Mouse (Mus musculus) midbrain, embryonic 11.5 days (tissue): ENCODE results near the gene Fbxw9. TPM values are rescaled to one million over a fixed set of nuclear protein-coding genes. Genes with fewer than 3 reads are reported as not detected.
A peak's percentile ranks its signal among the peaks of the same experiment; 100 is the strongest.
"Not testable (repeated sequence)": the region's sequence is repeated elsewhere in the genome, so short reads cannot be mapped to it uniquely, and the experiment has no call there.

ENCODE experiments used
- ATAC-seq: fragments of 200-750 bp; cut with Nextera tagmentation; 2 replicates; pipeline ENCODE4 v1.8.0; 2017; ENCODE audit warnings: moderate TSS enrichment, moderate library complexity; ENCODE audit not compliant: low FRiP score
- DNase-seq: peaks from one replicate; pipeline ENCODE4 v3.0.0; 2015; ENCODE audit warnings: low spot score; ENCODE audit errors: missing footprints
- H3K27ac ChIP-seq: fragments of 300-500 bp; sonication (generic); 2 replicates; pipeline ENCODE4 v1.5.1; 2014; ENCODE audit warnings: low read depth, low read length
- H3K27me3 ChIP-seq: fragments of 300-500 bp; sonication (generic); 2 replicates; pipeline ENCODE4 v1.6.1; 2014; ENCODE audit warnings: mild to moderate bottlenecking, low read length, moderate library complexity, mixed read lengths; ENCODE audit not compliant: control insufficient read depth, insufficient read depth
- H3K36me3 ChIP-seq: fragments of 300-500 bp; sonication (generic); 2 replicates; pipeline ENCODE4 v1.6.1; 2014; ENCODE audit warnings: mild to moderate bottlenecking, low read length, moderate library complexity, mixed read lengths; ENCODE audit not compliant: control insufficient read depth, insufficient read depth
- H3K4me1 ChIP-seq: fragments of 300-500 bp; sonication (generic); 2 replicates; pipeline ENCODE4 v1.6.1; 2014; ENCODE audit warnings: low read length; ENCODE audit not compliant: control insufficient read depth, insufficient read depth
- H3K4me2 ChIP-seq: fragments of 300-500 bp; sonication (generic); 2 replicates; pipeline ENCODE4 v1.6.1; 2014; ENCODE audit warnings: mild to moderate bottlenecking, moderate library complexity
- H3K4me3 ChIP-seq: fragments of 300-500 bp; sonication (generic); 2 replicates; pipeline ENCODE4 v1.5.1; 2014; ENCODE audit warnings: low read depth, low read length
- H3K9ac ChIP-seq: fragments of 300-500 bp; sonication (generic); 2 replicates; pipeline ENCODE4 v1.6.1; 2014; ENCODE audit warnings: low read length
- H3K9me3 ChIP-seq: fragments of 300-500 bp; sonication (generic); 2 replicates; pipeline ENCODE4 v1.6.1; 2016; ENCODE audit warnings: low read length; ENCODE audit not compliant: control insufficient read depth
- WGBS: fragments of 180-500 bp; shearing (Covaris S2); extraction: QIAGEN DNeasy Blood & Tissue Kit; methylation state at CpG from one replicate; pipeline ENCODE4 v1.1.7; 2014; 5-methylcytosine and 5-hydroxymethylcytosine counted together
- polyA plus RNA-seq: library from polyadenylated mRNA; unstranded; fragments of >200 nt; fragmentation: Nextera tagmentation; extraction: Ambion mirVana; gene quantifications from 2 replicates; pipeline ENCODE4 v1.2.1, GENCODE M21; 2014

The Fbxw9 gene
- polyA plus RNA-seq, 1 experiment from 2014 or later = 22.4 TPM

- Histone ChIP-seq H3K4me1 (peaks cover 11% of the 10 kb centered on the region), H3K4me2 (no peak overlapping the region), H3K9ac (no peak overlapping the region), H3K4me3 (no peak overlapping the region), H3K27ac (no peak overlapping the region), H3K36me3 (peaks cover 16% of the 10 kb centered on the region), H3K9me3 (no peaks in the 10 kb centered on the region), H3K27me3 (no peaks in the 10 kb centered on the region)
- peak; percentile 33 for DNase-seq
- WGBS = 94% methylated on average over 10 of the region's 10 CpGs
- no peak for ATAC-seq
Observed at GRCm38 (mm10) chr8:85074617-85075016, 14.8 kb downstream of the Fbxw9 start.

- H3K4me2 ChIP-seq = no peak overlapping the region
- DNase-seq = peak; percentile 88
- H3K4me3 ChIP-seq = no peak overlapping the region
- no peak overlapping the region for H3K27ac ChIP-seq
- H3K36me3 ChIP-seq = peaks cover 16% of the 10 kb centered on the region
- peaks cover 16% of the 10 kb centered on the region for H3K4me1 ChIP-seq
- H3K27me3 ChIP-seq = no peaks in the 10 kb centered on the region
- no peak overlapping the region for H3K9ac ChIP-seq
- no peaks in the 10 kb centered on the region for H3K9me3 ChIP-seq
- ATAC-seq = no peak
- WGBS = 81% methylated on average over 9 of the region's 9 CpGs
Observed at GRCm38 (mm10) chr8:85076001-85076400, 16.1 kb downstream of the Fbxw9 start.

DNA sequence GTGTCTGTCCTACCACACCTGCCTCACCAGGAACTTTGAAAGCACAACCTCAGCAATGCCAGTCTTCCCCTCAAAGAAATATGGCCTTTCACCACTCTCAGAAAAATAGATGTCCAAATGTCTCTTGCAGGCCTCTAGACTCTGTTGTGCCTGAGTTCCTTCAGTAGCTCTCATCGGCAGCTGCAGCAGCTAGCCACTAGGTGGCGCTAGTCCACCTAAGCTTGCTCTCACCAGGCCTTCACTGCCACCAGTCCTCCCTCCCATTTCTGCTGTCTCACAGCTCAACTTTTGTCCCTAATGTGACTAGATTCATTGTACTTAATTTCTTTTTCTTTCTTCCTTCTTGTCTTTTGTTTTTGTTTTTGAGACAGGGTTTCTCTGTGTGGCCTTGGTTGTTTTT lies 17.1 kb downstream of the Fbxw9 start:
- Histone ChIP-seq H3K27me3 (no peaks in the 10 kb centered on the region), H3K4me2 (no peak overlapping the region), H3K9ac (no peak overlapping the region), H3K4me3 (no peak overlapping the region), H3K9me3 (no peaks in the 10 kb centered on the region), H3K27ac (no peak overlapping the region), H3K36me3 (peaks cover 16% of the 10 kb centered on the region), H3K4me1 (peaks cover 16% of the 10 kb centered on the region)
- DNase-seq (peak; percentile 97), ATAC-seq (no peak)
- WGBS = 0% methylated on average over 2 of the region's 2 CpGs

GRCm38 (mm10) chr8:85080214-85080531 lies 20.3 kb downstream of the Fbxw9 start:
- H3K27ac ChIP-seq = no peak overlapping the region
- ATAC-seq (no peak), DNase-seq (no peak)
- under 1% methylated on average over 25 of the region's 25 CpGs for WGBS
- H3K36me3 ChIP-seq = peaks cover 8% of the 10 kb centered on the region
- peak overlapping the region; percentile 87 for H3K4me3 ChIP-seq
- H3K9ac ChIP-seq = peak overlapping the region; percentile 92
- H3K27me3 ChIP-seq = no peaks in the 10 kb centered on the region
- H3K9me3 ChIP-seq = no peaks in the 10 kb centered on the region
- peaks cover 10% of the 10 kb centered on the region for H3K4me1 ChIP-seq
- peak overlapping the region; percentile 93 for H3K4me2 ChIP-seq

DNA sequence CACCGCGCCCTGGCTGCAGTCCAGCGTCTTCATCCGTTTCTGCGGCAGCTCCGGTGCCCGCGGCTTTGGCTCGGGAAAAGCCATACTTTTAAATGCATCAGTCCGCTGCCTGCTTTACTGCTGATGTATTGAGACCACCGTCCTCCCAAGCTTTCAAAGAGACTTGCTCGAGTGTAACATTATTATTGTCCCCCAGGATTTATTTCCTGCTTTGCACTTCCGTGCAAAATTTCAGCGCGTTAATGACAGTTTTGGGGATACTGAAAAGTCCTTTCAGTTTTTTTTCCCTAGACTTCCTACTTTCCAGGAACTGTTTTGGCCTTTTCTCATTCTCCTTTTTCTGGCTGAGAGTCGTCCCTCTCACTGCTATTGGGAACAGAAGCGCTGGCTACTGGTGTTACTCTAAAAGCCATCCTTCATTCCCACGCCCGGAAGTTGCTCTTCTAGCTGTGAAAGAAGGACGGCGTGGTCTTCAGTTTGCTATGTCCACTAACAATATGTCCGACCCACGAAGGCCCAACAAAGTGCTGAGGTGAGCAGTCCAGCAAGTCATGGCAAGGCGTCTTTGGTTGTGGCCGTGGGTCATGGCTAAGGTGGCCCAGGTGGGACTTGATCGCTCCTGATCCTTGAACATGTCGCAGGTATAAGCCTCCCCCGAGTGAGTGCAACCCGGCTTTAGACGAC lies 20.8 kb downstream of the Fbxw9 start, which contains the start of gene Wdr83os:
Gene Wdr83os (plus strand): TSS at position 209 of the 684 bp plus-strand sequence.
- peaks cover 10% of the 10 kb centered on the region for H3K4me1 ChIP-seq
- peak within 1 kb of the TSS; percentile 92 for H3K9ac ChIP-seq
- H3K9me3 ChIP-seq = no peaks in the 10 kb centered on the region
- H3K4me2 ChIP-seq = peak within 1 kb of the TSS; percentile 93
- under 1% methylated on average over 30 of the region's 30 CpGs for WGBS
- peak within 1 kb of the TSS; percentile 87 for H3K4me3 ChIP-seq
- H3K27ac ChIP-seq = no peak within 1 kb of the TSS
- H3K36me3 ChIP-seq = peaks cover 5% of the 10 kb centered on the region; the same call in 1 of the 2 replicates
- peak; percentile 98 for DNase-seq
- no peaks in the 10 kb centered on the region for H3K27me3 ChIP-seq
- ATAC-seq = peak; percentile 20

DNA sequence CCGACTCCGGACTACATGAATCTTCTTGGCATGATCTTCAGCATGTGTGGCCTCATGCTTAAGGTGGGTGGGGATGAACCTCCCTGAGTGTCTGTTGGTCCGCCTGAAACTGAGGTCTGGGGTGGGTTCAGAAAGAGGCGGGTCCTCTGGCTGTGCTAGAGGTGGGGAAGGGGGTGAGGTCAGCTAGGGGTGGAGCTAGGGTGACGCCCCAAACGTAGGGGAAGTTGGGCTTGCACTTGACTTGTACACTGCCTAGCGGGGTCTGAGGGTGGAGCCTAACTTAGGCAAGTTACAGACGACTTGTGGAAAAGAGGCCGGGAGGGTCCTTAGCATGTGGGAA lies 21.3 kb downstream of the Fbxw9 start, which contains the start of gene Wdr83:
Gene Wdr83 (minus strand): TSS at position 91 of the 340 bp plus-strand sequence.
- no peak within 1 kb of the TSS for H3K27ac ChIP-seq

GRCm38 (mm10) chr8:85082169-85082568 lies 22.3 kb downstream of the Fbxw9 start:
- not testable (repeated sequence) for ATAC-seq

More for the DNA sequence above, 21.3 kb downstream of the Fbxw9 start, which contains the start of gene Wdr83:
- Histone ChIP-seq H3K4me2 (peak within 1 kb of the TSS; percentile 93), H3K4me1 (peaks cover 10% of the 10 kb centered on the region), H3K9me3 (no peaks in the 10 kb centered on the region), H3K9ac (peak within 1 kb of the TSS; percentile 92), H3K36me3 (peaks cover 1% of the 10 kb centered on the region; the same call in 1 of the 2 replicates), H3K27me3 (no peaks in the 10 kb centered on the region), H3K4me3 (peak within 1 kb of the TSS; percentile 87)
- 2% methylated on average over 9 of the region's 9 CpGs for WGBS
- ATAC-seq = peak; percentile 56
- DNase-seq = no peak

GRCm38 (mm10) chr8:85083108-85083813 lies 23.4 kb downstream of the Fbxw9 start, which contains the start of gene Man2b1:
Gene Man2b1, plus strand, starts transcription at chr8:85083270.
- Histone ChIP-seq H3K9ac (peak within 1 kb of the TSS; percentile 68), H3K27ac (no peak within 1 kb of the TSS), H3K4me1 (peaks cover 10% of the 10 kb centered on the region), H3K27me3 (no peaks in the 10 kb centered on the region), H3K36me3 (no peaks in the 10 kb centered on the region), H3K4me3 (peak within 1 kb of the TSS; percentile 46), H3K9me3 (no peaks in the 10 kb centered on the region), H3K4me2 (peak within 1 kb of the TSS; percentile 76)
- WGBS = 2% methylated on average over 30 of the region's 30 CpGs
- peak; percentile 73 for ATAC-seq
- DNase-seq = peak; percentile 93

More at GRCm38 (mm10) chr8:85082169-85082568, 22.3 kb downstream of the Fbxw9 start:
- not testable (repeated sequence) for DNase-seq, H3K9ac ChIP-seq, H3K9me3 ChIP-seq, H3K4me3 ChIP-seq, H3K36me3 ChIP-seq, H3K27me3 ChIP-seq, H3K4me2 ChIP-seq, H3K27ac ChIP-seq
- WGBS = 94% methylated on average over 4 of the region's 4 CpGs
- peaks cover 10% of the 10 kb centered on the region for H3K4me1 ChIP-seq

DNA sequence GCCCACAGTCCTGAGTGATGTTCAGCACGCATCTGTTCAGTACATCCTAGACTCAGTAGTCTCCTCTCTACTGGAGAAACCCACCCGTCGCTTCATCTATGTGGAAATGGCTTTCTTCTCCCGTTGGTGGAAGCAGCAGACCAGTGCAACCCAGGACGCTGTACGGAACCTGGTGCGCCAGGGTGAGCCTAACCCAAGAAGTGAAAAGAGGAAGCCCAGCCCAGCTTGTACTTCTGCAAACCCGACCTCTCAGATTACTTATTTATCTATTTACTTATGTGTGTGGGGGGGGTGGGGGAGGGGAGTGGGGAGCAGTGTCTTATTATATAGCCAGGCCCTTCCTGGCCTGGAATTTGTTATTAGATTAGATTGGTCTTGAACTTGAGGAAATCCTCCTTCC lies 24.8 kb downstream of the Fbxw9 start:
- Histone ChIP-seq H3K9me3 (no peaks in the 10 kb centered on the region), H3K4me3 (no peak overlapping the region), H3K4me2 (no peak overlapping the region), H3K27ac (no peak overlapping the region), H3K4me1 (peaks cover 7% of the 10 kb centered on the region), H3K27me3 (no peaks in the 10 kb centered on the region), H3K36me3 (no peaks in the 10 kb centered on the region), H3K9ac (no peak overlapping the region)
- 86% methylated on average over 8 of the region's 8 CpGs for WGBS
- ATAC-seq (no peak), DNase-seq (no peak)
